Mouse (Mus musculus) thymus, postnatal 10 days (tissue): ENCODE results near the gene Acadl.

Source experiments
- DNase-seq, 2 experiments: peaks; one replicate each; pipeline ENCODE4 v3.0.0; 2021; ENCODE audit warnings: low spot score in 2 of 2

Acadl gene

DNA sequence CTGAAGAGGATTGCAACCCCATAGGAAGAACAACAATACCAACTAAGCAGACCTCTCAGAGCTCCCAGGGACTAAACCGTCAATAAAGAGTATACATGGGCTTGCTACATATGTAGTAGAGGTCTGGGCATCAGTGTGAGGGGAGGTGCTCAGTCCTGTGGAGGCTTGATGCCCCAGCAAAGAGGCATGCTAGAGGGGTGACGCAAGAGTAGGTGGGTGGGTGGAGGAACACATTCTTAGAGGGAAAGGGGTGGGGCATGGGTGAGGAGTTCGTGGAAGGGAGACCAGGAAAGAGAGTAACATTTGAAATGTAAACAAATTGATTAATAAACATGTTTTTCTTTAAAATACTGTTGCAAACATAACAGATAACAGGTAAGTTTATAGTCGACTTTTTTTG is 82.0 kb downstream of the Acadl start:
- DNase-seq, result no peak
